Mouse (Mus musculus) hindbrain, embryonic 15.5 days (tissue): ENCODE results near the gene Endou. TPM values are rescaled to one million over a fixed set of nuclear protein-coding genes. Genes with fewer than 3 reads are reported as not detected.

Source experiments
- ATAC-seq: fragments of 200-750 bp; cut with Nextera tagmentation; 2 replicates; pipeline ENCODE4 v1.8.0; 2017; ENCODE audit warnings: low read depth, moderate number of reproducible peaks, moderate TSS enrichment; ENCODE audit not compliant: low FRiP score
- H3K27ac ChIP-seq: fragments of 300-500 bp; sonication (generic); replicated peaks from 2 replicates; pipeline ENCODE4 v1.5.1; 2015; ENCODE audit warnings: mild to moderate bottlenecking, inconsistent platforms
- H3K27me3 ChIP-seq: fragments of 300-500 bp; sonication (generic); 2 replicates; pipeline ENCODE4 v1.6.1; 2015; ENCODE audit warnings: control low read depth, inconsistent platforms
- H3K36me3 ChIP-seq: fragments of 300-500 bp; sonication (generic); 2 replicates; pipeline ENCODE4 v1.6.1; 2015; ENCODE audit warnings: control low read depth, inconsistent platforms
- H3K4me1 ChIP-seq: fragments of 300-500 bp; sonication (generic); replicated peaks from 2 replicates; pipeline ENCODE4 v1.6.1; 2015; ENCODE audit warnings: control low read depth, inconsistent platforms
- H3K4me2 ChIP-seq: fragments of 300-500 bp; sonication (generic); 2 replicates; pipeline ENCODE4 v1.6.1; 2015; ENCODE audit warnings: moderate library complexity, mild to moderate bottlenecking, inconsistent platforms
- H3K4me3 ChIP-seq: fragments of 300-500 bp; sonication (generic); 2 replicates; pipeline ENCODE4 v1.5.1; 2015; ENCODE audit warnings: mild to moderate bottlenecking, inconsistent platforms
- H3K9ac ChIP-seq: fragments of 300-500 bp; sonication (generic); 2 replicates; pipeline ENCODE4 v1.6.1; 2015; ENCODE audit warnings: inconsistent platforms
- H3K9me3 ChIP-seq: fragments of 300-500 bp; sonication (generic); 2 replicates; pipeline ENCODE4 v1.6.1; 2016; ENCODE audit warnings: control low read depth, inconsistent platforms
- WGBS: fragments of 180-500 bp; shearing (Covaris S2); methylation state at CpG from one replicate; pipeline ENCODE4 v1.1.7; 2015; 5-methylcytosine and 5-hydroxymethylcytosine counted together
- polyA plus RNA-seq: library from polyadenylated mRNA; unstranded; fragments of >200 nt; fragmentation: Nextera tagmentation; extraction: Ambion mirVana; gene quantifications from 2 replicates; pipeline ENCODE4 v1.2.1, GENCODE M21; 2015

Gene Endou
- polyA plus RNA-seq, 1 experiment from 2014 or later: 0.30 TPM

GRCm38 (mm10) chr15:97743210-97743609 lies 12.1 kb upstream of the Endou start:
- Histone ChIP-seq H3K4me2 (no peak overlapping the region), H3K4me3 (no peak overlapping the region), H3K27ac (no peak overlapping the region), H3K9ac (no peak overlapping the region), H3K4me1 (peaks cover 13% of the 10 kb centered on the region), H3K9me3 (no peaks in the 10 kb centered on the region), H3K36me3 (no peaks in the 10 kb centered on the region), H3K27me3 (no peaks in the 10 kb centered on the region)
- 87% methylated on average over 5 of the region's 5 CpGs for WGBS
- no peak for ATAC-seq

- no peak overlapping the region for H3K4me2 ChIP-seq
- 70% methylated on average over 4 of the region's 4 CpGs for WGBS
- no peaks in the 10 kb centered on the region for H3K9me3 ChIP-seq
Observed at GRCm38 (mm10) chr15:97742600-97742999, 11.5 kb upstream of the Endou start.

GRCm38 (mm10) chr15:97742074-97742473 lies 10.9 kb upstream of the Endou start:
- WGBS: 63% methylated on average over 7 of the region's 7 CpGs
- H3K4me1 ChIP-seq: peaks cover 13% of the 10 kb centered on the region
- no peak for ATAC-seq
- H3K4me3 ChIP-seq: no peak overlapping the region
- no peak overlapping the region for H3K4me2 ChIP-seq
- H3K9ac ChIP-seq: no peak overlapping the region
- no peaks in the 10 kb centered on the region for H3K36me3 ChIP-seq
- no peak overlapping the region for H3K27ac ChIP-seq
- H3K27me3 ChIP-seq: no peaks in the 10 kb centered on the region
- no peaks in the 10 kb centered on the region for H3K9me3 ChIP-seq

More at GRCm38 (mm10) chr15:97742600-97742999, 11.5 kb upstream of the Endou start:
- Histone ChIP-seq H3K4me1 (peaks cover 13% of the 10 kb centered on the region), H3K27ac (no peak overlapping the region), H3K9ac (no peak overlapping the region), H3K4me3 (no peak overlapping the region), H3K27me3 (no peaks in the 10 kb centered on the region), H3K36me3 (no peaks in the 10 kb centered on the region)
- no peak for ATAC-seq

DNA sequence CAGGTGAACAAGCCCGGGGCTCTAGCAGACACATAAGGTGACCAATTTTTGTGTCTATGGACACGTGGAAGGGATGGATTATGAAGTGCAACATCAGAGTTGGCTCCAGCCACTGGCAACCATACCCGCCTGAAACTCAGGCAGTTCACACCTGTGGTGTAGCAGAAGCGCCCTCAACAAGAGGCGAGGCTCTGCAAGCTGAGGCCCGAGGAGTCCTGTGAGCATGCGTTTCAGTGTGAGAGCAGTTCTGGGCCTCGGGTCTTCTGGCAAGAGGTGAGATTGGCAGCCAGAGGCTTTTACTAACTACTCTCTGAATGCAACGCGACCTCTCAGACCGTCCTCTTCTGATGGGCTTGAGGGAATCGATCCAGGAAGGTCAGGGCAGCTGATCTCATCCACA lies 10.5 kb upstream of the Endou start:
- Histone ChIP-seq H3K4me1 (peaks cover 13% of the 10 kb centered on the region), H3K9me3 (no peaks in the 10 kb centered on the region), H3K27me3 (no peaks in the 10 kb centered on the region), H3K9ac (no peak overlapping the region), H3K27ac (no peak overlapping the region), H3K4me3 (no peak overlapping the region), H3K4me2 (no peak overlapping the region), H3K36me3 (no peaks in the 10 kb centered on the region)
- WGBS: 86% methylated on average over 12 of the region's 12 CpGs
- no peak for ATAC-seq

DNA sequence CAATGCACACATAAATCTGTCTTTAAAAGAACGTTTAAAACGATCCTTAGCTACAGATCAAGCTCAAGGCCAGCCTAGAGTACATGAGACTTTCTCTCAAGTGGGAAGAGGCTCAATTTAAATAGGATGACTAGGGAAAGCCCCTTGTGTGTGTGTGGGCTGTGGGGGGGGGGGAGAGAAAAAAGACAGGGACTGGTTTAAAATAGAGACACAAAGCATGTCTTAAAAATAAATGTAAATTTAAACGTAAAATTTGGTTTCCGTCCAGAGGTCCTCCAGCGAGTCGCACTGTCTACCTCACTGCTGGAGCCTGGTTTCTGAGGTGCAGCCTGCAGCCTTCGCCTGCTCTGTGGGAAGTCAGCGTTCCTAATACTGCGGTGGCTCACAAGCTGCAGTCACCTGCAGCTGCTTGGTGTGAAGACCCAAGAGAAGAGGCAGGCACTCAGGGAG lies 9.2 kb upstream of the Endou start:
- Histone ChIP-seq H3K9me3 (no peaks in the 10 kb centered on the region), H3K4me3 (no peak overlapping the region), H3K9ac (no peak overlapping the region), H3K4me2 (no peak overlapping the region), H3K4me1 (peaks cover 11% of the 10 kb centered on the region), H3K36me3 (no peaks in the 10 kb centered on the region), H3K27me3 (no peaks in the 10 kb centered on the region), H3K27ac (no peak overlapping the region)
- no peak for ATAC-seq
- whole genome bisulfite sequencing: 90% methylated on average over 9 of the region's 9 CpGs

DNA sequence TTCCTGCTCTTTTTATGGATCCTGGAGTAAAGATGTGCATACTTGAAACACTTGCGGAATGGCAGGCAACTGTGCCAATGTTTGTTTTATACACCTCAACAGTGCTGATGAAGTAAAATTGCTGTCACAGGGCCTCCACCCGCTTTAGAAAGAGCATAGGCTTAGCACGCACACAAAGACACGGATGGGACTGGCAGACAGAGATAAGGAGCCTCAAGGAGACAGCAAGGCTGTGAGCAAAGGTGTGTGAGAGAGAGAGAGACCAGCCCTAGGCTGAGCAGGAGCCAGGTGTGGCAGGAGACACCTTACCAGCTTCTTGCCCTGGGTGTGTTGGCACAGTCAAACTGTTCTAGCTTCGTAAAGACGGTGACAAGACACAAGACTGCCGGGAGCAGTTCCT lies 7.8 kb upstream of the Endou start:
- no peak overlapping the region for H3K4me2 ChIP-seq
- no peaks in the 10 kb centered on the region for H3K36me3 ChIP-seq
- WGBS: 90% methylated on average over 7 of the region's 7 CpGs
- 0 out of 2 replicates have a peak, but pooled peaks cover 4% of the 10 kb centered on the region for H3K4me1 ChIP-seq
- no peak overlapping the region for H3K9ac ChIP-seq
- H3K27me3 ChIP-seq: no peaks in the 10 kb centered on the region
- no peak for ATAC-seq
- no peak overlapping the region for H3K27ac ChIP-seq
- H3K4me3 ChIP-seq: no peak overlapping the region
- H3K9me3 ChIP-seq: no peaks in the 10 kb centered on the region

- Histone ChIP-seq H3K9ac (no peak overlapping the region), H3K4me3 (no peak overlapping the region), H3K36me3 (no peaks in the 10 kb centered on the region), H3K4me2 (no peak overlapping the region), H3K9me3 (no peaks in the 10 kb centered on the region), H3K27me3 (no peaks in the 10 kb centered on the region), H3K4me1 (0 out of 2 replicates have a peak, but pooled peaks cover 3% of the 10 kb centered on the region), H3K27ac (no peak overlapping the region)
- 94% methylated on average over 11 of the region's 11 CpGs for WGBS
- ATAC-seq: no peak
Observed at GRCm38 (mm10) chr15:97731988-97732387, 849 bp upstream of the Endou start.

DNA sequence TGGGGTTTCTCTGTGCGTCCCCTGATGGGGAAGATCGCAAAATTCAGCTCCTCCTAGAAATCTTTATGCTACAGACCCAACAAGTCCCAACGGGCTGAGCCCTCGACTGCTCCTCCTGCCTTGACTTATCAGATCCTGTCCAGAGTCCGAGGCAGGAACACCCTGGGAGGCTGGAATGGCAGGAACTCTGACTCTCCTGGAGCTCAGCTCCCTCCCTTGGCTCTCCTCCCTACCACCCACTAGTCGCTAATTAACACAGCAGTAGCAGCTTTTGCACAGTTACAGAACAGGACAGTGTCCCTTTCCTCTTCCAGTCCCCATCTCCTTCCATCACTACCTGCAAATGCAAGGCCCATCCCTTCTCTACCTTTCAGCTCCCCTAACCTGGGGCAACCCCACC lies 774 bp downstream of the Endou start:
- 66% methylated on average over 6 of the region's 6 CpGs for WGBS
- Histone ChIP-seq H3K4me3 (no peak overlapping the region), H3K4me1 (0 out of 2 replicates have a peak, but pooled peaks cover 3% of the 10 kb centered on the region), H3K9me3 (no peaks in the 10 kb centered on the region), H3K27me3 (no peaks in the 10 kb centered on the region), H3K4me2 (no peak overlapping the region), H3K27ac (no peak overlapping the region), H3K9ac (no peak overlapping the region), H3K36me3 (no peaks in the 10 kb centered on the region)
- no peak for ATAC-seq

- Histone ChIP-seq H3K9ac (no peak overlapping the region), H3K4me3 (no peak overlapping the region), H3K27ac (no peak overlapping the region), H3K9me3 (no peaks in the 10 kb centered on the region), H3K36me3 (no peaks in the 10 kb centered on the region), H3K27me3 (no peaks in the 10 kb centered on the region), H3K4me2 (no peak overlapping the region), H3K4me1 (peaks cover 3% of the 10 kb centered on the region; the same call in 1 of the 2 replicates)
- no peak for ATAC-seq
- WGBS: 60% methylated on average over 7 of the region's 7 CpGs
Observed at GRCm38 (mm10) chr15:97728804-97729203, 2.3 kb downstream of the Endou start.

- Histone ChIP-seq H3K36me3 (no peaks in the 10 kb centered on the region), H3K4me1 (peaks cover 3% of the 10 kb centered on the region; the same call in 1 of the 2 replicates), H3K4me2 (no peak overlapping the region), H3K9ac (no peak overlapping the region), H3K27me3 (no peaks in the 10 kb centered on the region), H3K4me3 (no peak overlapping the region), H3K9me3 (no peaks in the 10 kb centered on the region), H3K27ac (no peak overlapping the region)
- ATAC-seq: no peak
- 91% methylated on average over 11 of the region's 11 CpGs for WGBS
Observed at GRCm38 (mm10) chr15:97728394-97728793, 2.7 kb downstream of the Endou start.

GRCm38 (mm10) chr15:97727520-97727919 lies 3.6 kb downstream of the Endou start:
- Histone ChIP-seq H3K9me3 (no peaks in the 10 kb centered on the region), H3K27ac (no peak overlapping the region), H3K4me2 (no peak overlapping the region), H3K9ac (no peak overlapping the region), H3K4me1 (peaks cover 3% of the 10 kb centered on the region; the same call in 1 of the 2 replicates), H3K36me3 (no peaks in the 10 kb centered on the region), H3K4me3 (no peak overlapping the region), H3K27me3 (no peaks in the 10 kb centered on the region)
- ATAC-seq: no peak
- WGBS: 88% methylated on average over 5 of the region's 5 CpGs

DNA sequence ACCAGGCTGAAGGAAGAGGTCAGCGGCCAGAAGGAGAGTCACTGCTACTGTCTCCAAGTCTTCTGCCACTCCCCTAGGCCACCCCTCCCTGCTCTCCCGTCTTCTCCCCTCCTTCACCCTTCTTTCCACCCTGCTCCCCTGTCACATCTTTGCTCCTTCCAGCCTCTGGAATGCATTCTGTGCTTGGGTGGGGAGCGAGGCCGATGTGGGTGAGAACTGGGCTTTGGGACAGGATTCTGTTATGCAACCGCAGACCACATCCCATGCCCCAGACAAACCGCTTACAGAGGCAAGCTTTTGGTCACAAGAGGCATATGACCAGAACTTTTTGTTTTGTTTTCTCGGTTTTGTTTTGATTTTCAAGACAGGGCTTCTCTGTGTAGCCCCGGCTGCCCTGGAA lies 4.1 kb downstream of the Endou start:
- WGBS: 81% methylated on average over 8 of the region's 8 CpGs
- ATAC-seq: no peak
- Histone ChIP-seq H3K4me1 (peaks cover 3% of the 10 kb centered on the region; the same call in 1 of the 2 replicates), H3K27me3 (no peaks in the 10 kb centered on the region), H3K36me3 (no peaks in the 10 kb centered on the region), H3K4me3 (no peak overlapping the region), H3K9ac (no peak overlapping the region), H3K4me2 (no peak overlapping the region), H3K27ac (no peak overlapping the region), H3K9me3 (no peaks in the 10 kb centered on the region)

GRCm38 (mm10) chr15:97726310-97726709 lies 4.8 kb downstream of the Endou start:
- peaks cover 3% of the 10 kb centered on the region; the same call in 1 of the 2 replicates for H3K4me1 ChIP-seq
- WGBS: 75% methylated on average over 13 of the region's 13 CpGs
- no peaks in the 10 kb centered on the region for H3K36me3 ChIP-seq
- H3K4me2 ChIP-seq: no peak overlapping the region
- no peak overlapping the region for H3K27ac ChIP-seq
- H3K9me3 ChIP-seq: no peaks in the 10 kb centered on the region
- no peak overlapping the region for H3K4me3 ChIP-seq
- no peak for ATAC-seq
- H3K9ac ChIP-seq: no peak overlapping the region
- H3K27me3 ChIP-seq: no peaks in the 10 kb centered on the region
